Mouse (Mus musculus): ENCODE data around the gene Coq8a.

DNA sequence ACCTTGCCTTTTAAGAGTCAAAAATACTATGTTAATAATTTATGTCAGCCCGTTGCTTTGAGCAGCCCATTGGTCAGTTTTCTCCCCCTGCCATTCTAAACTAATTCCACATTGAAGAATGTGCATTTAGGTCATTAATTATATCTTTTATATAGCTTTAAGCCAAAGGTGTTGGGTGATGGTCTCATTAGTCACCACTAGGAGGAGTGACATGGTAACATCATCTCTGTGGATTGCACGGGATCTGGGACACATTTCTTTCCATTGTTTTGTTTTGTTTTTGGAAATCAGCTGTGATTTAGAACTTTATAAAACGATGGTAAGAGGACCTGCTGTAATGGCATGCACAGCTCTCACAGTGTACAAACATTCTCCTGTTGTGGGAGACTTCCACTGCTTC is 68.0 kb downstream of the Coq8a start:
- no peak for TF ChIP-seq POLR2A (IDR thresholded peaks at IDR 0.05; ENCODE audit: low read depth, low read length)
- TF ChIP-seq CTCF (IDR thresholded peaks at IDR 0.05; ENCODE audit: extremely low read depth, insufficient read length, insufficient replicate concordance, low read depth, low read length) = no peak
